Mouse (Mus musculus) CH12.LX (cell line): ENCODE data around the gene Tceanc.

Experiments
- CHD1 ChIP-seq: IDR thresholded peaks from 2 replicates; pipeline ENCODE4 v1.6.1; 2012; ENCODE audit warnings: low read depth, low read length, improper control_type of control experiment, inconsistent platforms
- CTCF ChIP-seq, 2 experiments: IDR thresholded peaks in 1 of 2; conservative IDR thresholded peaks in 1 of 2; 2 replicates each; pipeline ENCODE4 v1.5.1; 2011 to 2012; ENCODE audit warnings: low read depth in 2 of 2, low read length in 2 of 2, improper control_type of control experiment in 1 of 2, inconsistent platforms in 1 of 2, mild to moderate bottlenecking in 1 of 2, moderate library complexity in 1 of 2
- EP300 ChIP-seq: IDR thresholded peaks from 2 replicates; pipeline ENCODE4 v1.6.1; 2011; ENCODE audit warnings: low read length, improper control_type of control experiment
- HCFC1 ChIP-seq: IDR thresholded peaks from 2 replicates; pipeline ENCODE4 v1.6.1; 2012; ENCODE audit warnings: low read depth, mild to moderate bottlenecking, inconsistent platforms, low read length, improper control_type of control experiment
- MAX ChIP-seq: IDR thresholded peaks from 2 replicates; pipeline ENCODE4 v1.6.1; 2011; ENCODE audit warnings: low read length, improper control_type of control experiment
- POLR2AphosphoS2 ChIP-seq: IDR thresholded peaks from 2 replicates; pipeline ENCODE4 v1.6.1; 2011; ENCODE audit warnings: low read depth, low read length, improper control_type of control experiment
- RAD21 ChIP-seq: IDR thresholded peaks from 2 replicates; pipeline ENCODE4 v1.6.1; 2011; ENCODE audit warnings: low read depth, mild to moderate bottlenecking, low read length, improper control_type of control experiment, moderate library complexity
- SIN3A ChIP-seq: IDR thresholded peaks from 2 replicates; pipeline ENCODE4 v1.6.1; 2012; ENCODE audit warnings: low read length, improper control_type of control experiment, inconsistent platforms
- TBP ChIP-seq: conservative IDR thresholded peaks from 2 replicates; pipeline ENCODE4 v1.6.1; 2011; ENCODE audit warnings: low read depth, low read length, improper control_type of control experiment
- UBTF ChIP-seq: IDR thresholded peaks from 2 replicates; pipeline ENCODE4 v1.6.1; 2012; ENCODE audit warnings: low read depth, mild to moderate bottlenecking, inconsistent platforms, low read length, improper control_type of control experiment, moderate library complexity
- USF1 ChIP-seq: IDR thresholded peaks from 2 replicates; pipeline ENCODE4 v1.6.1; 2014; ENCODE audit warnings: low read depth, mild to moderate bottlenecking, inconsistent platforms, low read length, improper control_type of control experiment
- ZC3H11A ChIP-seq: IDR thresholded peaks from 2 replicates; pipeline ENCODE4 v1.6.1; 2012; ENCODE audit warnings: low read depth, mild to moderate bottlenecking, inconsistent platforms, low read length, improper control_type of control experiment
- ZNF384 ChIP-seq: IDR thresholded peaks from 2 replicates; pipeline ENCODE4 v1.6.1; 2012; ENCODE audit warnings: low read depth, low read length, improper control_type of control experiment, inconsistent platforms

DNA sequence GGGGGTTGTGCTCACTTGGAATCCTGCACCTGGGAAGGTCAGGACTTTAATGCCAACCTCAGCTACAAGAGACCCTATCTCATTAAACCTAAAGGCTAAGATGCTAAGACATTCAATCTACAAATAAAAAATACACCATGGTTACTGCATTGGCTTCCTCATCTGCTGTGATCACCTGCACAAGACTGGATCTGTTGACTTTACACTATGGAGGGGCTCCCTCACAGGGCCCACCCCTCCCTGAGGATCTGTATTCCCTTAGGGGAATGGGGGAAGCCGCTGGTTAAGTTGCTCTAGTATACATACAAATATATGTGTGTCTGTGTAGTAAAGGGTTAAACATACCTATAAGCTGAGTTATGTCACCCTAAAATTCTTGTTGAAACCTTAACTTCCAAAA is 62.8 kb downstream of the Tceanc start:
- TF ChIP-seq EP300, result no peak
- no peak for TF ChIP-seq ZC3H11A
- TF ChIP-seq CHD1, result no peak
- no peak for TF ChIP-seq CTCF (conservative IDR thresholded peaks at IDR 0.05 in 1 of 2, IDR thresholded peaks at IDR 0.05 in 1 of 2; ENCODE audit: low read depth in 2 of 2, low read length in 2 of 2)
- no peak for TF ChIP-seq TBP
- no peak for TF ChIP-seq ZNF384
- TF ChIP-seq RAD21, result no peak
- no peak for TF ChIP-seq UBTF
- no peak for TF ChIP-seq HCFC1
- TF ChIP-seq USF1, result no peak
- no peak for TF ChIP-seq SIN3A
- TF ChIP-seq POLR2AphosphoS2, result no peak
- no peak for TF ChIP-seq MAX
